Mouse (Mus musculus) cerebellum, adult 8-10 months (tissue): ENCODE data around the gene Fsd1l.
A peak's percentile ranks its signal among the peaks of the same experiment; 100 is the strongest.

ENCODE experiments used
- DNase-seq: peaks from one replicate; pipeline ENCODE4 v3.0.0; 2022

Fsd1l gene

GRCm38 (mm10) chr4:53631316-53632010 is at the start of gene Fsd1l:
Gene Fsd1l (plus strand): TSS chr4:53631471.
- peak; percentile 82 for DNase-seq

GRCm38 (mm10) chr4:53587676-53588075 is 43.6 kb upstream of the Fsd1l start:
- DNase-seq, result no peak

GRCm38 (mm10) chr4:53588936-53589335 is 42.3 kb upstream of the Fsd1l start:
- DNase-seq, result no peak

GRCm38 (mm10) chr4:53589466-53589865 is 41.8 kb upstream of the Fsd1l start:
- no peak for DNase-seq

GRCm38 (mm10) chr4:53590163-53590562 is 41.1 kb upstream of the Fsd1l start:
- no peak for DNase-seq

- DNase-seq, result no peak
These were observed 40.4 kb upstream of the Fsd1l start for GRCm38 (mm10) chr4:53590691-53591447.

- DNase-seq, result no peak
These were observed 39.7 kb upstream of the Fsd1l start for GRCm38 (mm10) chr4:53591536-53591935.

- no peak for DNase-seq
These were observed 39.3 kb upstream of the Fsd1l start for GRCm38 (mm10) chr4:53591941-53592340.

- no peak for DNase-seq
These were observed 38.9 kb upstream of the Fsd1l start for GRCm38 (mm10) chr4:53592386-53592785.

GRCm38 (mm10) chr4:53594204-53594603 is 37.1 kb upstream of the Fsd1l start:
- peak; percentile 66 for DNase-seq

GRCm38 (mm10) chr4:53595246-53596062 is 35.8 kb upstream of the Fsd1l start:
- DNase-seq, result no peak

GRCm38 (mm10) chr4:53596063-53596895 is 35.0 kb upstream of the Fsd1l start:
- DNase-seq, result no peak

GRCm38 (mm10) chr4:53600462-53600861 is 30.8 kb upstream of the Fsd1l start:
- DNase-seq, result no peak

- no peak for DNase-seq
These were observed 16.6 kb upstream of the Fsd1l start for GRCm38 (mm10) chr4:53614576-53615225.

- no peak for DNase-seq
These were observed 13.3 kb upstream of the Fsd1l start for GRCm38 (mm10) chr4:53617968-53618367.

GRCm38 (mm10) chr4:53620104-53620503 is 11.2 kb upstream of the Fsd1l start:
- DNase-seq, result no peak

- DNase-seq, result no peak
These were observed 10.2 kb upstream of the Fsd1l start for GRCm38 (mm10) chr4:53621084-53621483.

GRCm38 (mm10) chr4:53621490-53621889 is 9.8 kb upstream of the Fsd1l start:
- DNase-seq, result no peak

GRCm38 (mm10) chr4:53623711-53624110 is 7.6 kb upstream of the Fsd1l start:
- DNase-seq, result no peak

- DNase-seq, result peak; percentile 26
These were observed 6.5 kb upstream of the Fsd1l start for GRCm38 (mm10) chr4:53624816-53625215.

- no peak for DNase-seq
These were observed 6.0 kb upstream of the Fsd1l start for GRCm38 (mm10) chr4:53625263-53625662.

GRCm38 (mm10) chr4:53628924-53629323 is 2.3 kb upstream of the Fsd1l start:
- DNase-seq, result no peak
